Mouse (Mus musculus) cortical plate, adult 2 months (tissue): Measurements from ENCODE around the gene Ube2v1. TPM values are rescaled to one million over a fixed set of nuclear protein-coding genes. Genes with fewer than 3 reads are reported as not detected.

Experiments
- H3K27ac ChIP-seq: fragments of 200-500 bp; 2 replicates; pipeline ENCODE4 v1.5.1; 2012; ENCODE audit warnings: low read length, control low read depth, inconsistent platforms; ENCODE audit not compliant: insufficient read depth
- H3K4me1 ChIP-seq: fragments of 200-500 bp; 2 replicates; pipeline ENCODE4 v1.6.1; 2011; ENCODE audit warnings: low read length; ENCODE audit not compliant: control insufficient read depth, insufficient read depth
- H3K4me3 ChIP-seq: fragments of 200-500 bp; 2 replicates; pipeline ENCODE4 v1.5.1; 2011; ENCODE audit warnings: mild to moderate bottlenecking, low read length, control low read depth; ENCODE audit not compliant: insufficient read depth
- CTCF ChIP-seq: fragments of 200-500 bp; IDR thresholded peaks from 2 replicates; pipeline ENCODE4 v1.5.1; 2011; ENCODE audit warnings: mild to moderate bottlenecking, control low read depth, low read length; ENCODE audit not compliant: insufficient read depth; ENCODE audit errors: extremely low read depth
- POLR2A ChIP-seq: fragments of 200-500 bp; IDR thresholded peaks from 2 replicates; pipeline ENCODE4 v1.6.1; 2011; ENCODE audit warnings: mild to moderate bottlenecking, low read length, control low read depth; ENCODE audit not compliant: insufficient read depth; ENCODE audit errors: extremely low read depth
- polyA plus RNA-seq: library from polyadenylated mRNA; depleted of rRNA; stranded (reverse); fragments of >200 nt; gene quantifications from 2 replicates; pipeline ENCODE4 v1.2.3, GENCODE M21; 2012

Ube2v1 gene
- polyA plus RNA-seq, 1 experiment, result 267 TPM

- H3K4me1 ChIP-seq, result no peaks in the 10 kb centered on the region
- H3K4me3 ChIP-seq, result no peak overlapping the region
- H3K27ac ChIP-seq, result no peak overlapping the region
- TF ChIP-seq CTCF (0 out of 2 replicates have a peak, but pooled peaks have one; percentile 22), POLR2A (no peak)
These were observed 20.6 kb downstream of the Ube2v1 start for GRCm38 (mm10) chr2:167611287-167611686.

GRCm38 (mm10) chr2:167606745-167607123 lies 25.2 kb downstream of the Ube2v1 start:
- TF ChIP-seq POLR2A (no peak), CTCF (no peak)
- H3K4me1 ChIP-seq, result no peaks in the 10 kb centered on the region
- H3K4me3 ChIP-seq, result no peak overlapping the region
- H3K27ac ChIP-seq, result no peak overlapping the region

DNA sequence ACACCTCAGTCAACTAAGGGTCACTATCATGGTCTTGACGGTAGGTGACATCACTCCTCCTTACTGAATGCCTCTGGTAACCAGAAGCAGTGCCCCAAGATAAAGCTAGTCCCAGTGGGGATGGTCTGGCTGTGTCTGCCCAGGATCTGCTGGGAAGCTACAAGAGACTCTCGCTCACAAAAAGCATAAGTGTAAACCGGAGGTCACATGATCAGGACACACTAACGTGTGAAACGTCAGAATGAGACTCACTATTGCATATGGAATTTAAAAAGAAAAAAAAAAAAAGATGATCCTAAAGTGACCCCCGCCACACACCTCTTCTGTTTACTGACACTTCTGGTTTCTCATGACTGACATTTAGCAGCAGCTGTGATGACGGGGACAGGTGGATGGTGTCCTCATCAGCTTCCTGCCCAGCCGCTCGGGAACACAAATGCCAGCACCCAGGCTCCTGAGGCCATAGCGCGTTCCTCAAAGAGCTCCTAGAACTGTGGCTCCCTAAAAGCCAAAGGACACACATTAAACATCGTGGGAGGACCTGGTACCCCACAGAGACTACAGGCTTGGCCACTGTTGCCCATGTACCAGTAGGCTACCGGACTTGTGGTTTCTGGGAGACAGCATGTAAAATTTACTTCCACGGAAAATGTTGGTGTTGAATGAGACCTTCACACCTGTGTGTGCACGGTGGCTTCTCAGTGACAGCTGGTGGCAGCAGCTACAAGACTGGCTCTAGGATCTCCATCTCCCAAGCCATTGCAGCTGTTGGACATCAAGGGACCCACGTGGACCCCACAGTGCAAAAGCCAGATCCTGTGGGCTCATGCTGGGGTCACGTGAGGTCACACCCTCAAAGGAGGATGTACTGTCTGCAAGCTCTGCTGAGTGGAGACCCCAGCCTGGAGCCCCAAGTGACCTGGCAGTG lies 25.8 kb downstream of the Ube2v1 start:
- TF ChIP-seq POLR2A (no peak), CTCF (no peak)
- H3K4me3 ChIP-seq, result no peak overlapping the region
- H3K4me1 ChIP-seq, result no peaks in the 10 kb centered on the region
- H3K27ac ChIP-seq, result no peak overlapping the region

DNA sequence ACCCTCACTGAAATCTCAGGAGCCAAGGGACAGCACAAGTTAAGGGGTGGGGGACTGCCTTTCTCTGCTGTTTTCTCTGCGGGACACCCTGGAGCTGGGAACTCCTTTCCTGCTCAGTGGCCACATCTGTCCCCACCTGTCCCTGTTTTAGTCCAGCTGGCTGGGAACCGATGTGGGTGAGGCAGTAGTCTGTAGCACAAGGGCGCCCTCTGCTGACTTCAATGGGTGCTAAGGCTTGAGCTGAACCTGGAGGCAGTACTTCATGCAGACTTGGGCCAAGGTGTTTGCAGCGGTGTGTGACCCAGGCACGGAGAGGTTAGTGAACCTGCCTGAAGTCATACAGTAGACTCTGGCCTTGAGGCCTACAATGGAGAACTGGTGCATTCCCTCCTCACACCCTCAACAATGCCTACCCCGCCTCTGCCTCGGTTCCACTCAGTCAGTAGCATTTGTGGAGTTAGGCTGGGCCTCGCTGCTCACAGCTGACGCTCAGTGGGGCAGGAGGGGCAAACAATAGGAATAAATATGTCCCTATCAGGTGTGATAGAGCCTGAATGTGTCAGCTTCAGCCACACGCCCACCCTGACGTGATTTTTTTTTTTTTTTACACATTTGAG lies 26.6 kb downstream of the Ube2v1 start:
- Histone ChIP-seq H3K27ac (no peak overlapping the region), H3K4me3 (no peak overlapping the region), H3K4me1 (no peaks in the 10 kb centered on the region)
- TF ChIP-seq CTCF, result peak; percentile 95
- no peak for TF ChIP-seq POLR2A

DNA sequence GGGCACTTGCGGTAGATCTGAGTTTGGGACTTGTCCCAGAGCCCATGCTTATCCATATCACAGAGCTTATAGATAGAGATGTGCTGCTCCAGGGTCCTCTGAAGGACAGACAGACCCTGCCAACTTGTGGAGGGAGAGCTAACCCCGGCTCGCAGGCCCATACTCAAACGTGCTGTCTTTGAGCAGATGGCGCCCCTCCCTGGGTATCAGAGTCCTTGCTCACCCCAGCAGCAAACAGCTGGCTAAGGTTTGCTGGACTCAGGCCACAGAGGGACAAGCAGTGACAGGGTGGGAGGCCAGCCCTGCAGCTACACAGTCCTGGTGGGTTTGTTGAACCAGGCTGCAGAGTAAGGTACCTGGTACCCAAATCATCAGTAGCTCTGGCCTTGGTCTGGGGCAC lies 28.9 kb downstream of the Ube2v1 start:
- Histone ChIP-seq H3K27ac (no peak overlapping the region), H3K4me1 (no peaks in the 10 kb centered on the region), H3K4me3 (no peak overlapping the region)
- TF ChIP-seq POLR2A (no peak), CTCF (no peak)

DNA sequence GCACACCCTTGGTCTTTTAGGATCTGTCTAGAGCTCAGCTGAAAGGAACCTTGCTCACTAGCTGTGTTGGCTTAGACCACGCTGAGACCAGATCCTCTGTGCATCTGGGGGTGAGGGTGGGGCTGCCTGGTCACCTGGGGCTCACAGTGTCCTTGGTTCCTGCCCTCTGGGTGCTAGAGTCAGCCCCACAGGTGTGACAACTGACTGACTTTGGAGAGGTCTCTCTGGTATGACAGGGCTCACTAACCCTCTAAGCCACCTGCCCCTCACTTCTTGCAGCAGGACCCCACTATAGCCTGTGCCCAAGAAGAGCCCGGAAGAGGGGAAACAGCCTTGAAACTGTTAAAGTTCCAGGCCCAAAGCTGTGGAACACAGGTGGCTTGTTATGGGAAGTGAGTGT lies 29.5 kb downstream of the Ube2v1 start:
- TF ChIP-seq CTCF (no peak), POLR2A (no peak)
- no peak overlapping the region for H3K27ac ChIP-seq
- H3K4me1 ChIP-seq, result no peaks in the 10 kb centered on the region
- no peak overlapping the region for H3K4me3 ChIP-seq

DNA sequence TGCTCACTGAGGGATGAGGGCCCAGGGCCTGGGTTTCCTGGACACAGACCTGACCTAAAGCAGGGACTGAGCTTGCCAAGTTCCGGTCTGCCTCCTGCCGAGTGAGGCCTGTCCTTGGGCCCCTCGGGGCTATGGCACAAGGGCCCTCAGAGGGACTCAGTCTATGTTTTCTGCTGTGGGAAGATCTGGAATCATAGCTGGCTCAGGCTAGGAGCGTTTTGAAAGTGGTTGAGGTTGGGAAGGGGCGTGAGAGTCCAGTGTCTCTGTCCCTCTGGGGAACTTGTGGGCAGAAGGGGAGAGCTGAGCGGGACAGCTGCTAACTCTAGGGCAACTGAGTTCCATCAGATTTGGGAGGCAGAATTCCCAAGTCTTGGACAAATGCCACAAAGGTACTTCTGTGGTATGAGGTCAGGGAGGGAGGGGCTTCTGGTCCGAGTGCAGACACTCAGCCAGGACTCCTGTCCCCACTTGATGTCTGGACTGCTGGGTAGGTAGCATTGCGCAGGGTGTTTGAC lies 31.4 kb downstream of the Ube2v1 start:
- TF ChIP-seq CTCF (no peak), POLR2A (no peak)
- no peaks in the 10 kb centered on the region for H3K4me1 ChIP-seq

GRCm38 (mm10) chr2:167599917-167600316 lies 32.0 kb downstream of the Ube2v1 start:
- Histone ChIP-seq H3K27ac (no peak overlapping the region), H3K4me1 (no peaks in the 10 kb centered on the region), H3K4me3 (no peak overlapping the region)
- no peak for TF ChIP-seq CTCF
- TF ChIP-seq POLR2A, result no peak

More for the DNA sequence above, 31.4 kb downstream of the Ube2v1 start:
- Histone ChIP-seq H3K4me3 (no peak overlapping the region), H3K27ac (no peak overlapping the region)

DNA sequence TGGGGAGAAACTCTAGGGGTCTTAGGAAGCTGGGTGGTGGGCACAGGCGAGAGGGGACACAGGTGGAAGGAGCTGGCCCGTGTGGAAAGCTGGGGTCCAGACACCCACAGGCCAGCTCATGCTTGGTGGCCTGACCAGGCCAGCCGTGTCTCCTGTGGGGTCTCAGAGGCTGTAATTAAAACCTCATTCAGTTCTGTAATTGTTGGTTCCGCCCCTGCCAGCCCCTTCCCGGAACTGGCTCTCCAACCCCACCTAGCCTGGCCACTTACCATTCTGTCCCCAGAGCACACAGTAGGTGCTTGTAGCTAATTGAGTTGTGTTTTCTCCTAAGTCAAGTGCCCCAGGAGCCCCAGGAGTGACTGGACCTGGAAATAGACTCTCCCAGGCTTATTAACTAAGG lies 32.7 kb downstream of the Ube2v1 start:
- no peak for TF ChIP-seq CTCF
- no peak for TF ChIP-seq POLR2A
- H3K4me1 ChIP-seq, result no peaks in the 10 kb centered on the region
- no peak overlapping the region for H3K4me3 ChIP-seq
- no peak overlapping the region for H3K27ac ChIP-seq
